In genomic region chr5:91124140-91124539, GRCm38 (mm10) we compare ENCODE assay signal across 27 mouse cellular contexts. TPM values are rescaled to one million over a fixed set of nuclear protein-coding genes. Genes with fewer than 3 reads are reported as not detected.
A peak's percentile ranks its signal among the peaks of the same experiment; 100 is the strongest.
DNase-seq lines count a peak whose midpoint lies in the region; ATAC-seq lines count a peak whose summit lies in the region.
"Had no signal": no experiment of that assay in that cellular context is flagged by ENCODE, and none has a peak within 500 bp of the region (broad histone marks: within the 10 kb centered on the region; RNA-seq: fewer than 3 reads in every experiment).

No protein-coding gene starts in this region.

- ATAC-seq in CD4-positive, CD25-positive, alpha-beta regulatory T cell, adult 4 months, result peak; percentile 79
- ATAC-seq in granulocyte monocyte progenitor cell, adult 5-6 weeks (replicated peaks; ENCODE audit: poor library complexity, severe bottlenecking), result no peak
- ATAC-seq: forebrain, embryonic 14.5 days; forebrain, embryonic 16.5 days had no signal

- DNase-seq in CD4-positive helper T cell, adult 2 months (ENCODE audit: low read depth, low spot score), result peak; percentile 11
- peak; percentile 43 for DNase-seq in induced T-regulatory cell, adult 2 months (ENCODE audit: low read depth)
- DNase-seq in kidney, postnatal 25 days, result no peak
- no peak for DNase-seq in kidney, postnatal 36 days
- DNase-seq: adrenal gland, postnatal 10 days; adrenal gland, postnatal 25 days; B cell, adult 2 months; cerebellum, adult 11 months; cerebellum, adult 18-20 months; cerebellum, adult 8-10 months; cerebellum, adult 9-11 months; cerebellum, postnatal 14 days; cerebellum, postnatal 36 days; embryo, embryonic 11 days had no signal

RNA-seq across cellular contexts. Expression of gene Areg, which starts 15.3 kb away (rescaled TPM):
- polyA plus RNA-seq in CD4-positive, CD25-positive, alpha-beta regulatory T cell, adult 4 months (2017; shearing (Covaris generic)), result 1 to 10 TPM; 2.4 to 2.8 TPM
- total RNA-seq in granulocyte monocyte progenitor cell, adult 5-6 weeks (2014; fragmentation: Nextera tagmentation), result not detected in 2 replicates
- not detected in 2 replicates for total RNA-seq in granulocyte monocyte progenitor cell, adult 5-6 weeks (2017)
- total RNA-seq: adrenal gland, adult 18-20 months; adrenal gland, postnatal 25 days; common myeloid progenitor, adult 5-6 weeks; MEL had no signal
- polyA plus RNA-seq: embryonic facial prominence, embryonic 11.5 days; erythroblast, embryonic 14.5 days; forebrain, embryonic 10.5 days; forebrain, embryonic 12.5 days; forebrain, embryonic 14.5 days; forebrain, embryonic 16.5 days had no signal

RNA-seq across cellular contexts. Expression of gene Ereg, which starts 49.7 kb away (rescaled TPM):
- polyA plus RNA-seq in CD4-positive, CD25-positive, alpha-beta regulatory T cell, adult 4 months (2017; shearing (Covaris generic)), result not detected
- not detected in 2 replicates for total RNA-seq in granulocyte monocyte progenitor cell, adult 5-6 weeks (2014; fragmentation: Nextera tagmentation)
- not detected in 2 replicates for total RNA-seq in granulocyte monocyte progenitor cell, adult 5-6 weeks (2017)
- total RNA-seq: adrenal gland, postnatal 25 days; common myeloid progenitor, adult 5-6 weeks; MEL had no signal
- polyA plus RNA-seq: embryonic facial prominence, embryonic 13.5 days; erythroblast, embryonic 14.5 days; forebrain, embryonic 12.5 days; forebrain, embryonic 14.5 days; forebrain, embryonic 16.5 days; frontal cortex, adult 2 months had no signal

Comparison
In these comparisons a context has a peak if more than half of its experiments do, and no peak if none do; other contexts are left out.
1. DNase-seq: peak in CD4-positive helper T cell, adult 2 months (single experiment) and induced T-regulatory cell, adult 2 months (single experiment); none in kidney, postnatal 25 days (0 of 2) and kidney, postnatal 36 days (0 of 2).